Mouse (Mus musculus) heart, postnatal 0 days (tissue): ENCODE data around the gene Tenm2. TPM values are rescaled to one million over a fixed set of nuclear protein-coding genes. Genes with fewer than 3 reads are reported as not detected.

Source experiments
- ATAC-seq: fragments of 200-750 bp; cut with Nextera tagmentation; 2 replicates; pipeline ENCODE4 v1.8.0; 2017; ENCODE audit warnings: low read depth, moderate number of reproducible peaks, moderate library complexity; ENCODE audit not compliant: insufficient read depth
- DNase-seq: peaks from one replicate; pipeline ENCODE4 v3.0.0-alpha.2; 2016; ENCODE audit warnings: low spot score
- H3K27ac ChIP-seq: fragments of 300-500 bp; sonication (generic); 2 replicates; pipeline ENCODE4 v1.5.1; 2014; ENCODE audit warnings: low read depth, mild to moderate bottlenecking
- H3K27me3 ChIP-seq: fragments of 300-500 bp; sonication (generic); 2 replicates; pipeline ENCODE4 v1.6.1; 2014; ENCODE audit warnings: low read length, mixed read lengths; ENCODE audit not compliant: control insufficient read depth, insufficient read depth
- H3K36me3 ChIP-seq: fragments of 300-500 bp; sonication (generic); replicated peaks from 2 replicates; pipeline ENCODE4 v1.6.1; 2014; ENCODE audit warnings: low read length, mixed read lengths; ENCODE audit not compliant: control insufficient read depth, insufficient read depth
- H3K4me1 ChIP-seq: fragments of 300-500 bp; sonication (generic); 2 replicates; pipeline ENCODE4 v1.6.1; 2014; ENCODE audit warnings: antibody characterized with exemption; ENCODE audit not compliant: control insufficient read depth, insufficient read depth
- H3K4me2 ChIP-seq: fragments of 300-500 bp; sonication (generic); 2 replicates; pipeline ENCODE4 v1.6.1; 2014; ENCODE audit warnings: low read depth, mild to moderate bottlenecking, low read length, moderate library complexity
- H3K4me3 ChIP-seq: fragments of 300-500 bp; sonication (generic); 2 replicates; pipeline ENCODE4 v1.5.1; 2014; ENCODE audit warnings: low read depth, low read length
- H3K9ac ChIP-seq: fragments of 300-500 bp; sonication (generic); replicated peaks from 2 replicates; pipeline ENCODE4 v1.6.1; 2014; ENCODE audit warnings: low read depth, low read length, mixed read lengths
- H3K9me3 ChIP-seq: fragments of 300-500 bp; sonication (generic); replicated peaks from 2 replicates; pipeline ENCODE4 v1.6.1; 2016; ENCODE audit warnings: low read length; ENCODE audit not compliant: control insufficient read depth
- CTCF ChIP-seq: IDR thresholded peaks from 2 replicates; pipeline ENCODE4 v1.5.1; 2016; ENCODE audit warnings: antibody characterized with exemption, control low read depth, low read depth
- EP300 ChIP-seq: IDR thresholded peaks from 2 replicates; pipeline ENCODE4 v1.6.1; 2016; ENCODE audit warnings: antibody characterized with exemption, low read depth
- WGBS: fragments of 180-500 bp; shearing (Covaris S2); extraction: QIAGEN DNeasy Blood & Tissue Kit; methylation state at CpG from one replicate; pipeline ENCODE4 v1.1.7; 2014; 5-methylcytosine and 5-hydroxymethylcytosine counted together
- polyA plus RNA-seq: library from polyadenylated mRNA; unstranded; fragments of >200 nt; fragmentation: Nextera tagmentation; extraction: Ambion mirVana; gene quantifications from 2 replicates; pipeline ENCODE4 v1.2.1, GENCODE M21; 2015
- total RNA-seq: library from RNA; depleted of rRNA; stranded (reverse); fragments of >200 nt; gene quantifications from 2 replicates; pipeline ENCODE4 v1.2.3, GENCODE M21; 2014; ENCODE audit warnings: low replicate concordance

Gene Tenm2
- total and polyA plus RNA-seq, 2 experiments from 2014 or later: 0.14 to 0.95 TPM

DNA sequence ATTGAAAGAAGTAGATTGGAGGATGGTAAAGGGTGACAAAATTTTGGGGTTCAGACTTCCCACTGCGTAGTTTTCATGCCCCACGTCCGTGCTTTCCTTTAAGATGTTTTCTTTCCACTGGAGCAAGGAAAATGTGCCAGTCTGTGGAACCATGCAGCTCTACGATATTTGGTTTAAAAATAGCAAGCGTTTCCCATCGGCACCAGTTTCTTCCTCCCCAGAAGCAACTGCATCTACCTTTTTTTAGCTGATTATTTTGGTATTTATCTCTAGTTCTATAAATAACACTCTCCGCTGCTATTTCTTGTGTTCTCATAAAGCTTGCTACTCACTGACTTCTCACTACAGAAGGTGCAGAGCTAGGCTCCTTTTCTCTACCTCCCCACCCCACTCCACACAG lies 864.0 kb downstream of the Tenm2 start:
- 40% methylated on average over 7 of the region's 7 CpGs for WGBS
- Histone ChIP-seq H3K4me3 (no peak overlapping the region), H3K9me3 (no peaks in the 10 kb centered on the region), H3K27ac (no peak overlapping the region), H3K36me3 (no peaks in the 10 kb centered on the region), H3K4me1 (0 out of 2 replicates have a peak, but pooled peaks cover 3% of the 10 kb centered on the region), H3K27me3 (no peaks in the 10 kb centered on the region), H3K9ac (no peak overlapping the region), H3K4me2 (peak overlapping the region; percentile 8; the same call in 1 of the 2 replicates)
- no peak for DNase-seq
- no peak for ATAC-seq
- TF ChIP-seq CTCF (no peak), EP300 (no peak)

DNA sequence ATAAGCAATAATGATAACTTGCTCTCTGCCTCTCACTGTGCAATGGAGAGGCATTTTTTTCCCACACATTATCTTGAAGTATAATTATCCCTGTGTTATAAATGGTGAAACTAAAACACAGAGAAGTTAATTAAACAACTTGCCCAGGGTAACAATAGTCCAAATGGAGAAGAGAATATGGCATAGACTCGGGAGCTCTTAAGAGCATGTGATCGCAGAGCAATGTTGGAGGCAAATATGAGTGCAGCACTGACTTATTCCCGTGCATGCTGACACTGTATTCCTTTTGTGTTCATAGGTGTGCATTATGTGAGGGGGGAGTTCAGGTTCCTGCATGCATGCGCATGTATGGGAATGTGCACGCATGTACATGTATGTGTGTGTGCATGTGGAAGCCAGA lies 870.7 kb downstream of the Tenm2 start:
- no peaks in the 10 kb centered on the region for H3K36me3 ChIP-seq
- H3K27me3 ChIP-seq: no peaks in the 10 kb centered on the region
- 88% methylated on average over 5 of the region's 5 CpGs for WGBS
- no peaks in the 10 kb centered on the region for H3K4me1 ChIP-seq
- DNase-seq: no peak
- TF ChIP-seq EP300 (no peak), CTCF (no peak)
- no peak overlapping the region for H3K4me2 ChIP-seq
- no peak overlapping the region for H3K4me3 ChIP-seq
- no peak overlapping the region for H3K9ac ChIP-seq
- H3K9me3 ChIP-seq: no peaks in the 10 kb centered on the region
- ATAC-seq: no peak
- no peak overlapping the region for H3K27ac ChIP-seq

DNA sequence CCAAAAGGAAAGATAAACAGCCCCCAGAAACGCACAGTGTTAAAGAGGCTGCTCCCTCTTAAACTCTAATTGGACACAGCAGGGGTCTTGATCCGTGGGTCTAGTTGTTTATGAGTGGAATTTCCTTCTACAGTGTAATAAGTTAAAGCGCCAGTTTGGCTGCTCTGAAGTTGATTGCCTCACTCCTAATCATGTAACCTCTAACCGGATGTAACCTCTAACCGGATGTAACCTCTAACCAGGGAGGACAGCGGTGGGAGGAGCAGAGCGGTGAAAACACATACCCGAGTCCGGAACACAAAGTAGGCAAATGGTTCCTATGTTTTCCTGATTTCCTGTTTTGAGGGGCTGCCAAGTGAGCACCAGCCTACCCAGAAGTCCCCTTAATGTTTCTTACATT lies 871.3 kb downstream of the Tenm2 start:
- Histone ChIP-seq H3K36me3 (no peaks in the 10 kb centered on the region), H3K4me1 (no peaks in the 10 kb centered on the region), H3K27me3 (no peaks in the 10 kb centered on the region), H3K4me3 (no peak overlapping the region), H3K4me2 (no peak overlapping the region), H3K9me3 (no peaks in the 10 kb centered on the region), H3K27ac (no peak overlapping the region), H3K9ac (no peak overlapping the region)
- no peak for ATAC-seq
- WGBS: 55% methylated on average over 9 of the region's 9 CpGs
- TF ChIP-seq CTCF (no peak), EP300 (no peak)
- DNase-seq: no peak

DNA sequence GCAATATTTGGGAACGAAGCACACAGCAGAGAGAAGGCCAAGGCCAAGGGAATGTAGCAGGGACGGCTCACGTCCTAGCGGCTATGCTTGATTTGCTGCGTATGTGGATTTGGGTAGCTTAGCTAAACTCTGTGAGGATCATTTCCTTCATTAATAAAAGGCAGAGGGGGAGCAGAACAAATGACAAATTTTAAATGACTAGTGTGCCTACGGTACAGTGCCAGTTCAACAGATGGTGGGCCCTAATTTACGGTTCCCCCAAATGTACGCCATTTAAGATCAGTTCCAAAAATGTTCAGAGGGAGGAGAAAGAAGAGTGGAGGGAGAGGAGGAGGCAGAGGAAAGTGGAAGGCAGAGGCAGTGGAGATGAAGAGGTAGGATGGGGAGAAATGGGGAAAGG lies 873.2 kb downstream of the Tenm2 start:
- no peak overlapping the region for H3K4me3 ChIP-seq
- H3K9ac ChIP-seq: no peak overlapping the region
- 88% methylated on average over 8 of the region's 8 CpGs for WGBS
- no peaks in the 10 kb centered on the region for H3K4me1 ChIP-seq
- H3K36me3 ChIP-seq: no peaks in the 10 kb centered on the region
- no peak overlapping the region for H3K27ac ChIP-seq
- no peaks in the 10 kb centered on the region for H3K9me3 ChIP-seq
- H3K4me2 ChIP-seq: no peak overlapping the region
- ATAC-seq (no peak), DNase-seq (no peak)
- H3K27me3 ChIP-seq: no peaks in the 10 kb centered on the region
- TF ChIP-seq CTCF: no peak
- TF ChIP-seq EP300: no peak

DNA sequence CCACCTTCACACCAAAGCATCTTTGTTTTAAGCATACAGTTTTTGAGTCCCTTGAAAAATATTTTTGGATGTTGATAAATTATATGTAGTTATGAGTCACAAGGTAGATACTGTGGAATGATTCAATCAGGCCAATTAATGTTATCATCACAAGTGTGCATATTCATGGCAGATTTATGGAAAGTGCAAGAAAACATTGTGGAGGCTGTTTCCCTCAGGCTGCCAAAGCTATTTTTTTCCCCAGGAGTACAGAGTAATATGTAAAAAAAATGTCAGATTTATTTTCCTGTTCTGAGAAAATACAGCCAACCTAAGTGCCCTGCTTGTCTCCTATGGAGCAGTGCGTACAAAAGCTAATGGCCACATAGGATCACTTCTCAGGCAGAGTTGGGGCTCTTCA lies 882.5 kb downstream of the Tenm2 start:
- Histone ChIP-seq H3K27ac (no peak overlapping the region), H3K27me3 (no peaks in the 10 kb centered on the region), H3K9me3 (no peaks in the 10 kb centered on the region), H3K4me2 (no peak overlapping the region), H3K4me3 (no peak overlapping the region), H3K9ac (no peak overlapping the region), H3K4me1 (no peaks in the 10 kb centered on the region), H3K36me3 (no peaks in the 10 kb centered on the region)
- ATAC-seq (no peak), DNase-seq (no peak)
- WGBS: 89% methylated on average over 1 of the region's 1 CpGs
- TF ChIP-seq EP300 (no peak), CTCF (no peak)

DNA sequence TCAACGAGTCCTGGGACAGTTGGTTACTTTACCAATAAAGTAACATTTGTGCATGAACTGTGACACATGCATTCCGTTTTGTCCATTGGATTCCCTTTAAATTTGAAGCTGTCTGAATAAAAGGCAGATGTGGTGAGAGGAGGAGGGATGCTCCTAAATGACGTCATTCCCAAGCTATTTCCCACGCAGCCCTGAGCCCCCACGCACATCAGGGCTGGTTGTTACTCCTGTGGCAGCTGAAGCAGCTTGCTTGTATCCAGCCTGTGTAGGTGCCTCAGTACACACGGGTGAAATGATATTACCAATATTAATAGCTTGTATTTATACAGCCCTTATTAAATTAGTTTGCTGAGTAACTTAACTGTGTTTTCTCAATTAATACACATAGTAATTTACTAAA lies 884.0 kb downstream of the Tenm2 start:
- no peak overlapping the region for H3K4me2 ChIP-seq
- WGBS: 40% methylated on average over 6 of the region's 6 CpGs
- H3K4me3 ChIP-seq: no peak overlapping the region
- H3K27ac ChIP-seq: no peak overlapping the region
- ATAC-seq: no peak
- H3K36me3 ChIP-seq: no peaks in the 10 kb centered on the region
- no peaks in the 10 kb centered on the region for H3K9me3 ChIP-seq
- H3K27me3 ChIP-seq: no peaks in the 10 kb centered on the region
- no peaks in the 10 kb centered on the region for H3K4me1 ChIP-seq
- TF ChIP-seq EP300: no peak
- no peak overlapping the region for H3K9ac ChIP-seq
- no peak for DNase-seq
